Mouse (Mus musculus): Measurements from ENCODE around the gene Fhod1.

DNA sequence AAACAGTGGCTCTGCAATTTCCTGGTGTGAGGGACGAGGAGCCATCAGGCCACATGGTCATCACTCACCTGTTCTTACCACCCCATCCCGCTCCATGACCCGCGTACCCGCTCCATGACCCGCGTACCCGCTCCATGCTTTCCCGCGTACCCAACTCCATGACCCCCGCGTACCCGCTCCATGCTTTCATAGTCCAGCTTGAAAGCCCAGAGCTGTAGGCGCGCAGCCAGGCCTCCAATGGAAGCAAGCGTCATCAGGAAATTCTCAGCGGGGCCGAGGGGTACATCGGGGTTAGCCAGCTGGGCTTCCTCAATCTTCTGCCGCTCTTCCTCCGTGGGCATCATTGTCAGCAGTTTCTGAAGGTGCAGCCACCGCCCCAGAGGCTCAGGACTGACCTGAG lies 16.3 kb downstream of the Fhod1 start:
- TF ChIP-seq CTCF (IDR thresholded peaks at IDR 0.05; ENCODE audit: low read depth, low read length), result no peak
- TF ChIP-seq POLR2A (IDR thresholded peaks at IDR 0.05; ENCODE audit: borderline replicate concordance, low read depth, low read length), result no peak
